Mouse (Mus musculus): ENCODE measurements around the gene Nipsnap1.
A peak's percentile ranks its signal among the peaks of the same experiment; 100 is the strongest.

DNA sequence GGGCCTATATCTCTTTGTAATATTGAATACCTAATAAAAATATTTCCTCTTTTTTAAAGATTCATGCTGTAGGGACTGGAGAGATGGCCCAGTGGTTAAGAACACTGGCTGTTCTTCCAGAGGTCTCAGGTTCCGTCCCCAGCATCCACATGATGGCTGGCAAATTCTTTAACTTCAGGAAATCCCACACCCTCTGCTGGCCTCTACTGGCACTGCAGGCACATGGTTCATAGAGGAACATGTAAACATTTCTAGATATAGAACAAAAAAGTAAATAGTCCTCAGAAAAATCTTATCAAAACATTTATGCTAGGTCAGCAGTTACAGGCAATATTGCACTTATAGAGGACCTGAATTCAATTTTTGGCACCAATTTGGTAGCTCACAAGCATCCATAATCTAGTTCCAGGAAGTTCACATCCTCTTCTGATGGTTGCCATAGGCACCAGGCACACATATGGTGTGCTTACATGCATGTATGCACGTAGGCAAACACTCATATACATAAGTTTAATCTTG, 11.7 kb downstream of the Nipsnap1 start:
- peak; percentile 81 for TF ChIP-seq MAX (IDR thresholded peaks at IDR 0.05; ENCODE audit: low read length)
- no peak for TF ChIP-seq POLR2AphosphoS5 (IDR thresholded peaks at IDR 0.05; ENCODE audit: borderline replicate concordance, low read depth, low read length)
- no peak for TF ChIP-seq POLR2A (IDR thresholded peaks at IDR 0.05; ENCODE audit: control insufficient read depth in 1 of 2, insufficient read depth in 1 of 2, low read depth in 1 of 2, low read length in 2 of 2, poor library complexity in 1 of 2)
- no peak; the same call in 1 of the 2 replicates for TF ChIP-seq ZNF384 (IDR thresholded peaks at IDR 0.05; ENCODE audit: low read depth, low read length)
- peak; percentile 66 to 78 (median 77) for TF ChIP-seq CTCF (IDR thresholded peaks at IDR 0.05 in 2 of 3, conservative IDR thresholded peaks at IDR 0.05 in 1 of 3; ENCODE audit: control insufficient read depth in 1 of 3, insufficient read depth in 1 of 3, low read depth in 2 of 3, low read length in 3 of 3, poor library complexity in 1 of 3, severe bottlenecking in 1 of 3)
- no peak for TF ChIP-seq BHLHE40 (IDR thresholded peaks at IDR 0.05; ENCODE audit: borderline replicate concordance, low read depth, low read length)
- TF ChIP-seq ZKSCAN1 (IDR thresholded peaks at IDR 0.05; ENCODE audit: low read depth, low read length): no peak
- TF ChIP-seq KAT2A (conservative IDR thresholded peaks at IDR 0.05; ENCODE audit: low read depth, low read length): no peak
- peak; percentile 32 for TF ChIP-seq RAD21 (IDR thresholded peaks at IDR 0.05; ENCODE audit: low read depth, low read length)
- no peak for TF ChIP-seq USF2 (IDR thresholded peaks at IDR 0.05; ENCODE audit: borderline replicate concordance in 1 of 2, insufficient read depth in 1 of 2, low read depth in 1 of 2, low read length in 2 of 2)
- TF ChIP-seq MAFK (IDR thresholded peaks at IDR 0.05; ENCODE audit: borderline replicate concordance, low read depth, low read length): peak; percentile 76; the same call in 1 of the 2 replicates
- TF ChIP-seq HCFC1 (IDR thresholded peaks at IDR 0.05; ENCODE audit: low read depth, low read length): no peak
- no peak for TF ChIP-seq USF1 (IDR thresholded peaks at IDR 0.05; ENCODE audit: low read depth, low read length)
- peak; percentile 83 for TF ChIP-seq MYC (IDR thresholded peaks at IDR 0.05; ENCODE audit: low read depth, low read length)
